ENCODE assay signal across 10 mouse cellular contexts in the genomic region with DNA sequence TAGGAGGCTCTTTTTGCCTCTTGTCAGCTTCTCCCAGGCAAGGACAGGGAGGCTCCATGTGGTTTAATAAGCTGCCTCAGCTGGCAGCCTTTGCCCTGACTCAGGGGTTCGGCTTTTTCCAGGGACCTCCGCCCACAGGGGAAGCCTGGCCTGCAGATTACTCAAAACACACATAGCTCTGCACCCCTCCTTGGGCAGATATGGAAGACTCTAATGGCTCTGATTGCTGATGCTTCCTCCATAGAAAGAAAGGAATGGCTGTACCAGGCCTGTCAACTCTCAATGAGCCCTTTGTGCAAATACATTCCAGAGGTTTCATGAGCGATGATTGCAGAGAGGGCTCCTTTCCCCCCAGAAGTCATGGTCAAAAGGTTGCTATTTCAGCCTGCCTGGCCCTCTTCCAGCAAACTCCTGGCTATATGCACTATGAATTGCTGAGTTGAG.
DNase-seq lines count a peak whose midpoint lies in the region; ATAC-seq and TF ChIP-seq lines count a peak whose summit lies in the region.
"Had no signal": no experiment of that assay in that cellular context is flagged by ENCODE, and none has a peak within 500 bp of the region (broad histone marks: within the 10 kb centered on the region; RNA-seq: fewer than 3 reads in every experiment).

No protein-coding gene starts in this region.

- H3K27me3 ChIP-seq in intestine, embryonic 14.5 days (replicated peaks; ENCODE audit: control insufficient read depth, insufficient read depth, low read length): no peaks in the 10 kb centered on the region
- no peaks in the 10 kb centered on the region for H3K27me3 ChIP-seq in intestine, postnatal 0 days (replicated peaks; ENCODE audit: control insufficient read depth, insufficient read depth, low read length)
- H3K27me3 ChIP-seq in limb, embryonic 11.5 days (ENCODE audit: control insufficient read depth, insufficient read depth, low read length): no peaks in the 10 kb centered on the region

- no peak for TF ChIP-seq CTCF in intestine, postnatal 0 days (IDR thresholded peaks at IDR 0.05; ENCODE audit: low read depth)

- peak overlapping the region; percentile 44 for H3K27ac ChIP-seq in intestine, embryonic 14.5 days (ENCODE audit: low read depth)
- H3K27ac ChIP-seq in intestine, postnatal 0 days (ENCODE audit: low read depth, low read length): no peak overlapping the region
- H3K27ac ChIP-seq in limb, embryonic 11.5 days (replicated peaks; ENCODE audit: low read depth, low read length): peak overlapping the region; percentile 55; the same call in 1 of the 2 replicates

- H3K4me2 ChIP-seq in intestine, embryonic 14.5 days (ENCODE audit: low read length): no peak overlapping the region
- H3K4me2 ChIP-seq in intestine, postnatal 0 days (replicated peaks; ENCODE audit: low read depth): no peak overlapping the region
- no peak overlapping the region for H3K4me2 ChIP-seq in limb, embryonic 11.5 days (ENCODE audit: low read depth, severe bottlenecking)

- H3K36me3 ChIP-seq in intestine, embryonic 14.5 days (ENCODE audit: control insufficient read depth, insufficient read depth, low read length): no peaks in the 10 kb centered on the region
- no peaks in the 10 kb centered on the region for H3K36me3 ChIP-seq in intestine, postnatal 0 days (ENCODE audit: control insufficient read depth, insufficient read depth)
- no peaks in the 10 kb centered on the region for H3K36me3 ChIP-seq in limb, embryonic 11.5 days (ENCODE audit: control insufficient read depth, insufficient read depth, low read length)

- H3K4me3 ChIP-seq in intestine, embryonic 14.5 days (ENCODE audit: low read depth, low read length): no peak overlapping the region
- no peak overlapping the region for H3K4me3 ChIP-seq in intestine, postnatal 0 days (ENCODE audit: low read depth, low read length)
- H3K4me3 ChIP-seq in limb, embryonic 11.5 days (ENCODE audit: low read depth, low read length): no peak overlapping the region
- H3K4me3 ChIP-seq: myocyte had no signal

- H3K9ac ChIP-seq in intestine, embryonic 14.5 days (ENCODE audit: low read length): no peak overlapping the region
- H3K9ac ChIP-seq in intestine, postnatal 0 days (ENCODE audit: low read depth, low read length): no peak overlapping the region
- H3K9ac ChIP-seq in limb, embryonic 11.5 days (ENCODE audit: low read length): no peak overlapping the region

- WGBS in intestine, embryonic 14.5 days: 36% methylated on average over 3 of the region's 3 CpGs
- WGBS in intestine, postnatal 0 days: 32% methylated on average over 3 of the region's 3 CpGs
- 52% methylated on average over 3 of the region's 3 CpGs for WGBS in limb, embryonic 11.5 days

- no peaks in the 10 kb centered on the region for H3K9me3 ChIP-seq in intestine, embryonic 14.5 days (ENCODE audit: control insufficient read depth, low read length)
- no peaks in the 10 kb centered on the region for H3K9me3 ChIP-seq in intestine, postnatal 0 days (ENCODE audit: control insufficient read depth)
- no peaks in the 10 kb centered on the region for H3K9me3 ChIP-seq in limb, embryonic 11.5 days (ENCODE audit: control insufficient read depth, low read length)

- peak; percentile 62 for ATAC-seq in intestine, embryonic 14.5 days (replicated peaks; ENCODE audit: low FRiP score, low TSS enrichment, low read depth)
- ATAC-seq in intestine, postnatal 0 days: no peak
- no peak for ATAC-seq in limb, embryonic 11.5 days (ENCODE audit: insufficient number of reproducible peaks, low FRiP score, low TSS enrichment, low read depth)

- DNase-seq in intestine, embryonic 14.5 days (ENCODE audit: low spot score): peak; percentile 59
- DNase-seq in ZHBTc4 (ENCODE audit: low read depth, low spot score) (peak; percentile 15), liver (no peak)
- DNase-seq in gastrocnemius, postnatal 25 days: peak; percentile 36
- peak; percentile 39 for DNase-seq in limb, embryonic 11.5 days (ENCODE audit: low spot score)
- no peak for DNase-seq in frontal cortex, postnatal 36 days (ENCODE audit: low spot score in 2 of 2)
- no peak for DNase-seq in right cerebral cortex, postnatal 25 days
- DNase-seq: layer of hippocampus, adult 9-11 months had no signal

- H3K4me1 ChIP-seq in intestine, embryonic 14.5 days (replicated peaks; ENCODE audit: control insufficient read depth, insufficient read depth, low read length): 0 out of 2 replicates have a peak, but pooled peaks cover 7% of the 10 kb centered on the region
- H3K4me1 ChIP-seq in intestine, postnatal 0 days (replicated peaks; ENCODE audit: control insufficient read depth, insufficient read depth, low read length): no peaks in the 10 kb centered on the region
- 0 out of 2 replicates have a peak, but pooled peaks cover 4% of the 10 kb centered on the region for H3K4me1 ChIP-seq in limb, embryonic 11.5 days (ENCODE audit: control insufficient read depth, insufficient read depth, low read length)

Comparison
In these comparisons a context has a peak if more than half of its experiments do, and no peak if none do; other contexts are left out.
1. DNase-seq: peak in intestine, embryonic 14.5 days (single experiment), ZHBTc4 (single experiment), gastrocnemius, postnatal 25 days (single experiment) and limb, embryonic 11.5 days (single experiment); none in liver (single experiment), frontal cortex, postnatal 36 days (0 of 2) and right cerebral cortex, postnatal 25 days (single experiment).